Mouse (Mus musculus) kidney, postnatal 10 days (tissue): ENCODE data around the gene Atp8b5.

Source experiments
- DNase-seq: peaks from one replicate; pipeline ENCODE4 v3.0.0; 2021; ENCODE audit warnings: mixed read lengths

Gene Atp8b5

DNA sequence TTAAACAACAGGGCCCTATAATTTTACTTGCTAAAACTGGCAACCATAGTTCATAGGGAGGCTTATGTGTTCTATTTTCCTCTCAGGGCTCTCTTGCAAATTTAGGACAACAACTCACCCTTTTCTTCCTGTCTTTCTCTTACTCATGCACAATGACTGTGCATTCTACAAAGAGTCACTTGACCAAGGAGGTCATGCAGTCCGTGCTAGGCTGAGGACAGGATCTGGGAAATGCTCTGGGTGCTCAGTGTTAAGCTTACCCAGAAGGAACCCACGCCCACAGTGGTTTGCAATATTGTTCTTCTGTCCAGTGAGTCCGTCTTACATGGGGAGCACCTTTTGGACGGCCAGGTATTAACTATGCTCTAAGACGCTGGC lies 117.1 kb downstream of the Atp8b5 start:
- DNase-seq, result no peak

DNA sequence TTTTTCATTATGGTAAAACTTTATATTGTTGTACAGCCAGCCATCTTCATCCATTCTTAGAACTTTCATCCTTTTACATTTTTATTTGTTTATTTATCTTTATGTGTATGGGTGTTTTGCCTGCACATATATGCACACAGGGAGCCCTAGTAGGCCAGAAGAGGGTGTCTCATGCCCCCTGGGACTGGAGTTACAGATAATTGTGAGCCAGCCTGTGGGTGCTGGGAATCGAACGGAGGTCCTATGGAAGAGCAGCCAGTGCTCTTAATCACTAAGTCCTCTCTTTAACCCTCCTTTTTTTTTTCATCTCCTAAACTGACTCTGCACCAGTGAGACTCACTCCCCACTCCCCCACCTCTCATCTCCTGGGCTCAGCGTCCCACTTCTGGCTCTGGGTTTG lies 117.6 kb downstream of the Atp8b5 start:
- no peak for DNase-seq

DNA sequence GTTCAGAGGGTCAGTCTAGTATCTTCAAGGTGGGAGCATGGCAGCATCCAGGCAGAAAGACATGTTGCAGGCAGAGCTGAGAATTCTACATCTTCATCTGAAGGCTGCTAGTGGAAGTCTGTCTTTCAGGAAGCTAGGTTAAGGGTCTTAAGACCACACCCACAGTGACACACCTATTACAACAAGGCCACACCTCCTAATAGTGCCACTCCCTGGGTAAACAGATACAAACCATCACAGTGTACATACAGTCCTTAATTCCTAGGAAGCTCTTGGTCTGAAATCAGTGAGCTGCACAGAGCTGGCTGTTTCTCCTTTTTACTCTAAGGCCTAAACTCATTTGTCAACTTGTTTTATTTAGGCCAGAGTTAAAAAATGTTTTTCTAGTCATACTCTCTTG lies 120.0 kb downstream of the Atp8b5 start:
- DNase-seq, result no peak

DNA sequence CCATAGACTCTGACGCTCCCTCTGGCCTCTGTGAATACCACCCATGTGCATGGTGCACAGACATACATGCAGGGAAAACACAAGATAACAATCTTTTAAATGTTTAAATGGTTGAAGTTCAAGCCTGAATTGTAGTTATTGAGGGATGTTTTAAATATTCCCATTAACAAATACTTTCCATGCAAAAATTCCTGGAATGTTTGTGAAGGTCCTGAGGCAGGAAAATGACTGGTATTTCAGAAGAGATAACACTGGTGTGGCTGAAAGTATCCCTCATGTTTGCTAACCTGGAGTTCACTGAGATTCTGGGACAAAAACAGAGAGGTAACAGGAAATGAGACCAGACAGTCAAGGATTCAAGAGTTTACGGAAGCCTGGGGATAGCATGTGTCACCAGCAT lies 122.4 kb downstream of the Atp8b5 start:
- no peak for DNase-seq

DNA sequence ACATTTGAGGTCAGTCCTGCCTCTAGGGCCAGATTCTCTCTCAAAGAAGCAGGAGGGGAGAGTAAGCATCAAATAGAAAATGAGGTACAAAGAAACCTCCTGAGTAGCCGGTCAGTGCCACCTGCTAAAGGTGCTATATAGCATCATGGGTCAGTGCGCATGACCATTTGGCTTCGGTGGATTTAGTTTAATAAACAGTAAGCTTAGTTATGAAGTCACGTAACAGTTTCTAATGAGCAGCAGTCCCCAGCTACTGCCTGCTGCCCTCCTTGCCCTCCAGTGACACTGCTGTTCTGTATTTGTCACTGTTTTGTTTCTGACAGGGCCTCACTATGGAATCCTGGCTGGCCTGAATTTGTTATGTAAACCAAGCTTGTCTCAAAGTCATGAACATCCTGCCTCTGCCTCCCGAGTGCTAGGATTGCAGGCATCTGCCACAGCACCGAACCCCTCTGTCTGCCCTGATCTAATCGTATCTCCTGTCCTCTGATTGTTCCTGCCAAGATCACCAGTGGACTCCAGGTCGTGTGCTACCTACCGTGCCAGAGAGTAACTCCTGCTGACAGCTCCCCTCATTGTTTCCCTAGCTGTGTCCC lies 123.0 kb downstream of the Atp8b5 start:
- no peak for DNase-seq

DNA sequence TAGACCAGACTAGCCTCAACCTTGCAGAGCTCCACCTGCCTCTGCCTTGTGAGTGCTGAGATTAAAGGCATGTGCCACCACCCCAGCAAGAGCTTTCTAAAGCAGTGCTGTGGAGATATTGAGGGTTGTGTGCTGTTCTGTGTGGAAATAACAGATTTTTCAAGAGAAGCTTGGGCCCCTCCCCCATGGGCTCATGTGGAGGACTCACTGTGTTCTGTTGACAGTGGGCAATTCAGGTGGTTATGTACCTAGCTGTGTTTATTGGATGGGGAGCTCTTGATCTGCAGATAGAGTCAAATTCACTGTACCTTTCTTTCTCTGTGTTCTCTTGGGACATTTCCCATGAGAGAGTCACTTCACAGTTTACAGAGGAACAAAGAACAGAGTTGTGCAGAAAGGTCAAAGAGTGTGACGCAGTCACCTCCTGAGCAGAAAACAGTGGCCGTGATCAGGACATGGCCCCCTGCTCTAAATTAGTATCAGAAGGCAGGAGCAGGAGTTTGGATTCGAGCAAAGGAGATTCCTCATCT lies 124.6 kb downstream of the Atp8b5 start:
- DNase-seq, result no peak

DNA sequence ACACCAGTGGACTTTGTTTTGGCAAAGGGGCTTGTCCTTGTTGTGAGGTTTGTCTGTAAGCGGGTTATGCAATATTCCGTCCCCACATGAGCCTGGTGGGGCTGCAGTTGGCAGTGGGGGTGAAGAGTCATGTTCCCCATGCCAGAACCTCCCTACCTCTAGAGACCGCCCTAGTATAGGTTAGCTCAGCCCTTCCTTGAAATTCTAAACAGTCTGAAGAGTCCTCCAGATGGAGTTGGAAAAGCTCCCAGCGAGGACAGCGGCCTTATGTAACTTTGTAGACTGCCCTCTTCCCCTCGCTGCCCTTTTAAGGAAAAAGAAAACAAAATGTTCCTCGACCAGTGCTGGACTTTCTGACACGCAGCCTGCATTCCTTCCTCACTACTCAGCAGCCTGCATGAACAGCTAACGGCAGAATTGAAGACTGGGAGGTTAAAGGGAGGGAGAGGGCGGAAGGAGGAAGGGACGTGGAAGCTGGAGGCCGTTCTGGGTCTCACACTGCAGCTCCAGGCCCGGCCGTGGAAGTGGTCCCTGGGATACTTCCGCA lies 127.5 kb downstream of the Atp8b5 start:
- DNase-seq, result peak; percentile 86

DNA sequence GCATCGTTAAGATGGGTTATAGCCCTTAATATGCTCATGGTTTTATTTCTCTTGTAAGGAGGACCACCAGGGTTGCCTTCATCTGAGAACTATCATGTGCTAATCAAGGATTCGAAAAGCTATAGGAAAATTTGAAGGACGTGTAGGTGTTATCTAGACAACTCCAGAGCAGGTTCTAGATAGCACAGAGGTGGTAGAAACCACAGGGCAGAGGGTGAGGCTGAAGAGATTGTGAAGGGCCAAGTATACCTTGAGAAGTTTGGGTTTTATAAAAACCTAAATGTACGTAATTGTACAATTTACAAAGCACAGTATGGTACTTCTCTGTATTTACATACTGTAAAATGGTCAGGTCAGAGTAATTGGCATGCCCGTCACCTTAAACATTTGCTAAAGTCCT lies 128.2 kb downstream of the Atp8b5 start:
- no peak for DNase-seq

DNA sequence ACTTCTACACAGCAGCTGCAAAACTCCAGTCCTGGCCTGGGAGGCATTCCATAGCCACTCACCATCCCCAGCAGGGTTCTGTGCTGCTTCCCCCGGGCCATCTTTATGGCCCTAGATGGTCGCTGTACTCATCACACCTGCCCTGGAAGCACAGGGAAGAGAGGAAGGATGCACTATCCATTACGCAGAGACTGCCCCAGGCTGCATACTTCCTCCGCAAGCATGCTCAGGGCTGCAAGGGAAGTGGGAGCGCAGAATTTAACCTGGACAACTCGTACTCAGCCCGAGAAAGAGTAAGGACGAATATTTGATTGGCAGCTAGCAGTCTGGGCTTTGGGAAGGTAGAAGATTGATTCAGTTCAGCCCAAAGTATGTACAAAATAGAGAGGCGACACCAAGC lies 128.9 kb downstream of the Atp8b5 start:
- no peak for DNase-seq

DNA sequence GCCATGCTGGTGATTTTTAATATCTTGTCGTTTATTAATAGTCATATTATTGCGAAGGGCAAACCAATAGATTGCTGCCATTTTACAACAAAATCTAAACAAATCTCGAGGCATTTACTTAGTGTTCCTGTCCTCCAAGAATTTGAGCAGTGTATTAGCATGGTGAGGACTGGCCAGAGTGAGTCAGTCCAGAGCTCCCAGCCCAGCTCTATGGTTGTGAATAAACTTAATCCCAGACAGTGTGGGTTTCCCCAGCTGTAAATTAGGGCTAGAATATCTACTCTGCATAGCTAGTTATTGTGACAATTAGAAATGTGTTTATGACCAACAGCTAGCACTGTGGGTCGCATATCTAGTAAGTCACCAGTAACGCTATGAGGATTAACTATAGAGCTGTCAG lies 129.4 kb downstream of the Atp8b5 start:
- DNase-seq, result no peak

DNA sequence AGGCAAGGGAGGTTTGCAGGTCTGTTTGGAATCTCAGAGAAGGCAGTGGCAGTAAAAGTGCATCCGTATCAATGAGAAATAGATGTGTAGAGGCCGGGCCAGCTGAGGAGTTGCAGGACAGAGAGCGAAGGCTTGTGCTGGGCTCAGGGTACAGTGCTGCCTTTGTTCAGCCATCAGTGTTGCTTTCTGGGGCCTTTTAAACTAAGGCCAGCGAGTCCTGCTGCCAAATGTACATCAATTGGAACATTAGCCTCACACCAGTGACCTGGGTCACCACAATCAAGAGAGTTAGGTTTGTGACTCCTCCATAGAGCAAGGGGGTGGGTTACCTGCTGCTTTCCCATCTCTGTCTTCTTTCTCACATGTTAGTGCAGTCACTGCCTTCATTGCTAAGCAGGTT lies 131.1 kb downstream of the Atp8b5 start:
- no peak for DNase-seq

DNA sequence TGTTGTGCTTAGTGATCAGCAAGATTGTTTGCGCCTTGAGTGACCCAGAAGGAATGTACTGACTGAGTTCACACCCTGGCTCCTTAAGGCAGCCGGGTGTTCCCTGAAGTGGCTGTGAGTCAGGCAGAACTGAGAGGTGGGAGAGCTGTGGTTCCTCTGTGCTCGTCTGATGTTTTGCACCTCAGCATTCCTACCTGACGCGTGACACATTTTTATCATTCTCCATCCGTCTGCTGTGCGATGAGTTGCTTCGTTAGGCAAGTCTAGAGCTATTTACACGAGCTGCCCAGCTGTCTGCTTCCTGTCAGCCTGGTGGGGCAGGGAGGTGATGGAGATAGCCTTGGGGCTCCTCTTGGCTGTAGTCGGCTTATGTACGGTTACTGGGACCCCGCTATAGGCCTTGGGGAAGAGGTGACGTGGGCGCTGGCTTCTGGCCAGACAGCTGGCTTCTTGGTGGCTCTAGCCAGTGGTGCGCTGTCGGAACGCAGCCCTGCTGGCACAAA lies 131.9 kb downstream of the Atp8b5 start:
- peak; percentile 71 for DNase-seq

DNA sequence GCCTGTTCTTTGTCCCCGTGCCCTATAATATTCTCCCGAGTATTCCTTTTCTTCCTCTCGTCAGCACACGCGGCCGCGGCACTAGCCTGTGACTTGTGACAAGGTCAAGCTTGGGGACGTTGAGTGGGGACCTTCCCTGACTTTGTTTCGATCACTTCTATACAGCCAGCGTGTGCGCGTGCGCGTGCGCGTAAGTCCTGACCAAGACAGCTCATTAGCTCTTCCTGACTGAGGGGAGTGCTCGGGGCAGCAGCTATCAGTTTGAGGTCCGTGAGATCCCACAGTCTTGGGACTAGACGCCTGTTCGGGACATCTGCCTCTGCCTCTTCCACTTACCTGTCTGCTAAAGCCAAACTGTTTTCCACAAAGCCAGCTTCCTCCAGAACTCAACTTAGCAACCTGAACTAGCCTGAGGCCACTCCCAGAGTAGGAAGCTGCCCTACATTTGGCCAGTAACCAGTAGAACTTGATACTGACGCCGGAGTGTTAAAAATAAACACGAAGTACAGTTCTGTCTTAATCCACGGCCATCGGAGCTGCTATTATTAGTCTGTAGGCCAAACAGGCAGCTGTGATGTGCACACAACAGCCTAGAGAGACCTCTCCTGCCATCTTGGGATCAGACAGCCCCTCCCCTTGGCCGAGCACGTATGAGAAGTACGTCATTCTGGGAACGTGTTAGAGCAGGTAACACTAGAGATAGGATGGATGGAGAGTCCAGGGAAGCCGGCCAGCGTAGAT lies 132.6 kb downstream of the Atp8b5 start:
- peak; percentile 23 for DNase-seq

DNA sequence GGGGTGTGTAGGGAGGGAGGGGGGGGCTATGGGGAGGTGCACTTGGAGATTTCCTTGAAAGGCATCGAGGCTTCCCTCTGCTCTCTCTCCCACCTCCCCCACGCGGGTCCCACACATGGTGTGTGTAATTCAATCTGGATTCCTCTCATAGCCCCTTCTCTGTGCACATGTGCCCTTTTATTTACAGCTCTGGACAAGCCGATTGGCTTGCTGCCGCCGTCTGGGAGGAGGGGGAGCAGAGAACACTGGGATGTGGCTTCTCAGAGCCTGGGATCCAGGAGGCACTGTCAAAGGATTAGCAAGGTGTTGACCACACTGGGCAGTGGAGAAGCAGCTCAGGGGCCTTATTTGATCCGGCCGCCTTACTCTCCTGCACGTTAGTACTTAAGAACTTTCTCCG lies 134.0 kb downstream of the Atp8b5 start:
- peak; percentile 69 for DNase-seq

DNA sequence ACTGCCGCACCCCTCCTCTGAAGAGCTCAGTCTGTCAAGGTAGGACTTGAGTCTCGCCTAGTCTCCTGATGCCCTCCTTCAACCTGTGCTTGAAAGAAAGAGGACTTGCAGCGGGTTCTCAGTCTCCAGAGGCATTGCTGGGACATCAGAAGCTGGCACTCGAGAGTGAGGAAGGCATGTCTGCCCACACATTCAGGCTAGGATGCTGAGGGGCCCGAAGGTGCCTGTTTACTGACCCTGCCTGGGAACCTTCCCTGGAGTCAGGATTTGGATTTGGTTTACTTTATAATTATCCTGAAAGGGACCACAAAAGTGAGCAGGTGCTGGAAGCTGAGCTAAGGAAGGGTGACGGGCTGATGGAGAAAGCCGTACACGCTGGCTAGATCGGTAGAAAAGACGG lies 134.5 kb downstream of the Atp8b5 start:
- no peak for DNase-seq

DNA sequence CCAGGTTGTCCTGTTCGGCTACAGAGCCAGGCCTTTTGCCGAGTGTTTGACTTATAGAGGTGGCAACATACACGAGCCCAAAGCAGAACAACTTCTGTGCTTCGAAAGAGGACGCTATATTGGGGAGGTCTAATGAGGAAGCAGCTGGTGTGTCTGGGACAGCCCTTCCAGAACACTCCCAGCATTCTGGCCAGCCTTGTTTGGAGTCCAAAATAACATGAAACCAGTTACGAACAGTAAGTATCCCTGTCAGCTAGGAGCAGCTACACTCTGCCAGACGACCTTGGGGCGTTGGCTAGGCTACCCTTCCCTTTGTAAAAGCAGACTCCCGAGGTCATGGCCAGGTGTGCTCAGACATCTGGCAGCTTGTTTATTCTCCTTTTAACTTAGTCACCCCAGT lies 135.3 kb downstream of the Atp8b5 start:
- DNase-seq, result peak; percentile 30

DNA sequence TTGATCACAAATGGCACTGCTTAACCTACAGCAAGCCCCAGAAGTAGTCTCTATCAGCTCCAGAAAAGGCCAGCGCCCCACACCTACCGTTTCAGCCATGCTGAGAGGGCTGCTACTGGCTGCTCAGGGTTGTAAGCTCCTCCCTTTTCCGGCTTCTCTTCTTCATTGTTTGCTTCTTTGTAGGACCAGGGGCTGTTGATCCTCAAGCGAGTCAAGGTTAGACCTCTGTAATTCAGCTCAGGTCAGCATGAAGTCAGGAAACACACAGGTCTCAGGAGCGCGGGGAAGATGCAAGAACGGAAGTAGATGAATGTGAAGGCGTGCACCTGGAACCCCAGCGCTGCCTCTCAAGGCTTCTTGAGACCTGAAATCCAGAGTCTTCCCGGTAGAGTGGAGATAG lies 137.7 kb downstream of the Atp8b5 start:
- DNase-seq, result no peak

DNA sequence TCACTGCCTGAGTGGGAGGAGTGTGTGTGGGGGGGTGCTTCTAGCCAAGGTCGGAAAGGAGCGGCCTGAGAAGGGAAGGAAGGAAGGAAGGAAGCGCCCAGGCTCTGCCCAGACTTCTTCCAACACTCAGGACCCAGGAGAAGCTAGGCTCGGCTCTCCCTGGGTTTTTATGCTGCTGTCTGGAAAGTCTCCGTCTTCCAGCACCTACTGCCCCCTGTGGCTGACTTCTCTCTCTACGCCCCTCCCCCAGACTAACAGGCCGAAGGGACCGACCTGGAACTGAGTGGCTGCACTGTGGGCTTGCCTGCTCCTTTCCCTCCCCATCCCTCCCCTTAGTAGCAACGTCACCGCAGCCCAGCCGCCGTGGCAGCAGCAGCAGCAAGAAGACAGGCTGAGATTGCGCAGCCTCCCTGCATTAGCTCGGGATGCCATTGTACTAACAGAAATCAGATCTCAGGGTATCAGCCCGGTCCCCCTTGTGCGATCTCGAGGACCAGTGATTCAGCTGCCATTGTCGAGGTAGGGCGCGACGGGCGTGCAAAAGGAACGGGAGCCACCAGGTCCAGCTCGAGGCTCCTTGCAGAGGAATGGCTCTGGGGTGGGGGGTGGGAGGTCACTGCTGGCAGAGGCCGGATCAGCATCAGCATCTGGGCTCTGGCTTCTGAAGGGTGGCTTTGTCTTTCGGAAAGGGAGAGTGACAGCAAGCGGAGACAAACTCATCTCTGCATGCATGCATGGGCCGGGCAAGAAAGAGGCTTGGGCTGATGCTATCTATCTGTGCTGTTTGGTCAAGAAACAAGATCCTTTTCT lies 139.4 kb downstream of the Atp8b5 start:
- peak; percentile 92 for DNase-seq

DNA sequence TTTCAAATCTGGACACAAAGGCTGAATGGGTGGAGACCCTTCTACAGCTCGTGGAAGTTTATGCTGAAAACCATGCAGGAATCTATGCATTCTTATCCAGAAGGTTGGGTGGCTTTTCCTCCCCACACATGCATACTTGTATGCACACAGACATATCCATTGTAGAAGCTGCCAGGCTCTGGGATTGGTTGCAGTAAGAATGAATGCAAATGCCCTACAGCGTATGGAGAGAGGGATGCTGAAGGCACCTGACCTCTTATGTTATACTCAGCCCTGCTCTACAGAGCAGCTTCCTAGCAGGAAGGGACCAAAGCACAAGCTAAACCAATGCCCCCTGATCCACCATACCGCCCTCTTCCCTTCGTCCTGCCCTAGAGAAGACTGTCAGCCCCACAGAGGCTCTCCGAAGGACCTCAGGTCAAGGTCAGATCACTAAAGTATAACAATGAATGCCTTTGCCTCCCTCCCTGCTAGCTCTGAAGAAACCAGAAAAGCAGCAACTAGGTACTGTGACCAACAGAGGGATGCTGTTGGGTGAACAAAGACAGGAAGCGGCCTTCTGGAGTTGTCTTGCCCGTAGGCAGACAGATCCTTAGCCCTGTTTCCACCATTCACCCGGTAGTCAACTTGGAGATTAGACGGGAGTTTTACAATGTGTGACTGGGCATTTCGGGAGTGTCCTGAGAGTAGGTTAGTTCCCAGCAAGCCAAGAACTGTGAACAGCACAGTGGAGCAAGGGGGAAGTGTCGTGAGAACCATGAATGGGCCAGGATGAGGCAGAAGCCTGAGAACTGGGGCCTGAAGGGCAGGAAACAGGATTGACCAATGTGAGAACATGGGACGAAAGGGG lies 140.3 kb downstream of the Atp8b5 start:
- DNase-seq, result no peak

DNA sequence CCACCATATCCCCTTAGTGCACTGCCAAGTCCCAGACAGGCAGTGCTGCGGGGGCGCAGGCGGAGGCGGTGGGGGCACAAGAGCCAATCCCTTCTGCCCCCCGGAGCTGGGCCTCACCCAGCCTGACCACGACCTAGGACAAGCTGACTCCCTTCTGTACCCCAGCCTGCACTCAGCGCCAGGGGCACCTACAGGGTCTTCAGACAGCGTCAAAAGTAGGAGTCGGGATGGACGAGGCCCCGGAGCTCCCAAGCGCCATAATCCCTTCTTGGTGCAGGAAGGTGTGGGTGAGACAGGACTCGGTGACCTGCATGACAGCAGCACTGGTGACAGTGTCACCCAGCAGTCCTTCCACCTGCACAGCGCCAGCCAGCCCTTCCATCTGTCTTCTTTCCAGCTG lies 147.8 kb downstream of the Atp8b5 start:
- peak; percentile 8 for DNase-seq

DNA sequence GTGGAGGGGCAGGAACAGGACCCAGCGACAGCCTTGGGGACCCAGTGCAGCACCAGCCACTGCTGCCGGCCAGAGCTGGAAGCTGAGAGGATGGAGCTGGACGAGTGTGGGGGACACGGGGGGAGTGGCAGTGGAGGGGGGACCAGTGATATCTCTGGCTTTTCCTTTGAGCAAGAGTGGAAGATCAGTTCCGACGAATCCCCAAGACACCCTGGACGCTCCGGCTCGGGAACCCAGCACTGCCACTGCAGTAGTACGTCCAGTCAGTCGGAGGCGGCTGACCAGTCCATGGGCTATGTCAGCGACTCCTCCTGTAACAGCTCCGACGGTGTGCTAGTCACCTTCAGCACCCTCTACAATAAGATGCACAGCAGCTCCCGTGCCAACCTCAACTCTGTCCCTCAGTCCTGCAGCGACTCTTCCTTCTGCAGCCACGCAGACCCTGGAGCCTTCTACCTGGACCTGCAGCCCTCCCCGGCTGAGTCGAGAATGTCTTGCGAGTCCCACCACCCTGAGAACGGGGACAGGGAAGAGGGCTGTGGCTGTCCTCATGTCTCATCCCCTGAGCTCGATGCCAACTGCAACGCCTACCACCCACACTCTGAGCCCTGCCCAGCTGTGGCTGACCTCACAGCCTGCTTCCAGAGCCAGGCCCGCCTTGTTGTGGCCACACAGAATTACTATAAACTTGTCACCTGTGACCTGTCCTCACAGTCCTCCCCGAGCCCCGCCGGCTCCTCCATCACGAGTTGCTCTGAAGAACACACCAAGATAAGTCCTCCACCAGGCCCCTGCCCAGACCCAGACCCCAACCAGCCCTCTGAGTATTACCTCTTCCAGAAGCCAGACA lies 148.5 kb downstream of the Atp8b5 start:
- DNase-seq, result peak; percentile 20
